Mouse (Mus musculus): Measurements from ENCODE around the gene Prune1.

DNA sequence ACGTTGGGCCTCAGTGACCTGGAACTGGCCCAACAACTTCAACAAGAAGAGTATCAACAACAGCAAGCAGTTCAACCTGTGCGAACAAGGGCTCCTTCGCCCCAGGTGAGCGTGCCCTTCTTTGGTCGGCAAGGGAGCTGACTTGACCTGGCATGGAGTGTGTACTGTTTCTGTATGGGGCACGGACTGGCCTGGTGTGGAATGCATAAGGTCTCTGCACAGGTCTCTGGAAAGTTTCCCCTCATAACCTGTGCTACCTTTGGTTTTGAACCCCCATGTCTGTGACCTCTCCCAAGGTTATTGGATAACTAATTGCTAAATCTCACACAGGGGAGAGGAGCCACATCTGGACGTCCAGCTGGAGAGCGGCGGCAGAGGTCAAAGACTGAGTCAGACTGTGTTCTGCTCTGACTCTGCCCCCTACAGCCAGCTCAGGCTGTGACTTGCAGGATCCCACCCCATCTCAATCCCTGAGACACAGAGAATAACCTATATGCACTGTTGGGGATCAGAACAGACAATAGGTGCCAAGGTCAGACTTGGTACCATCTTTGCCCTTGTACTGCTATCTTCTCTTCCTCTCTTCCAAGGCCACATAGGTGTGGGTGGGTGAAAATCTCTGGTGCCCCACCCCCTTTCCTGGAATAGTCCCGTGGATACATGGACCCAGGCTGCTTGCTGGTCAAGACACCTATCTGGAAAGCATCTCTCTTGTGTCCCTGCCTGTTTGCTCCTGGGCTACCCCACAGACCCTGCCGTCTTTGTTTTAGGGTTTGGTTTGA lies 13.6 kb upstream of the Prune1 start:
- TF ChIP-seq EP300 (IDR thresholded peaks at IDR 0.05; ENCODE audit: low read length) (no peak), E2F4 (IDR thresholded peaks at IDR 0.05; ENCODE audit: insufficient replicate concordance, low read depth, low read length) (no peak), TCF12 (IDR thresholded peaks at IDR 0.05; ENCODE audit: low read depth, low read length) (no peak), CTCF (conservative IDR thresholded peaks at IDR 0.05 in 1 of 2, IDR thresholded peaks at IDR 0.05 in 1 of 2; ENCODE audit: low read depth in 2 of 2, low read length in 2 of 2) (no peak)
